Mouse (Mus musculus): ENCODE results near the gene St3gal5. TPM values are rescaled to one million over a fixed set of nuclear protein-coding genes. Genes with fewer than 3 reads are reported as not detected.

St3gal5 gene
- total and polyA plus RNA-seq, 3 experiments: 4.0 to 21.4 (median 19.8) TPM

GRCm38 (mm10) chr6:72200595-72201256, 103.3 kb downstream of the St3gal5 start:
- Histone ChIP-seq H3K4me2 (ENCODE audit: insufficient read depth, low read depth, poor library complexity, severe bottlenecking) (no peak overlapping the region), H3K36me3 (replicated peaks in 1 of 2; ENCODE audit: control insufficient read depth in 1 of 2, insufficient read depth in 1 of 2, low read length in 1 of 2) (no peaks in the 10 kb centered on the region), H3K4me1 (ENCODE audit: control insufficient read depth in 1 of 2, insufficient read depth in 2 of 2) (peaks cover 0 to 25% of the 10 kb centered on the region in 2 experiments; a peak in 2 of 4 replicates), H3K79me2 (replicated peaks; ENCODE audit: control insufficient read depth, extremely low read depth, insufficient read depth, poor library complexity, severe bottlenecking) (no peaks in the 10 kb centered on the region), H3K27me3 (replicated peaks) (peaks cover 21% of the 10 kb centered on the region), H3K9ac (ENCODE audit: insufficient read depth, low read depth) (no peak overlapping the region), H3K9me3 (replicated peaks; ENCODE audit: low read length) (no peaks in the 10 kb centered on the region), H3K27ac (ENCODE audit: insufficient read depth, low read depth) (no peak overlapping the region), H3K4me3 (replicated peaks in 1 of 3; ENCODE audit: low read depth in 2 of 3, low read length in 2 of 3, poor library complexity in 1 of 3) (no peak overlapping the region)
- no peak for TF ChIP-seq MEF2A (IDR thresholded peaks at IDR 0.05; ENCODE audit: borderline replicate concordance, low read depth, low read length)
- no peak for TF ChIP-seq JUND (conservative IDR thresholded peaks at IDR 0.05; ENCODE audit: low read depth, low read length)
- TF ChIP-seq ZC3H11A (IDR thresholded peaks at IDR 0.05; ENCODE audit: low read depth, low read length): no peak
- no peak for TF ChIP-seq TBP (conservative IDR thresholded peaks at IDR 0.05; ENCODE audit: low read depth, low read length)
- TF ChIP-seq SIN3A (IDR thresholded peaks at IDR 0.05; ENCODE audit: low read length): no peak
- TF ChIP-seq GABPA (IDR thresholded peaks at IDR 0.05; ENCODE audit: insufficient replicate concordance, low read depth, low read length): no peak
- TF ChIP-seq POLR2A (IDR thresholded peaks at IDR 0.05; ENCODE audit: low read depth, low read length): no peak
- TF ChIP-seq MYC (IDR thresholded peaks at IDR 0.05; ENCODE audit: low read depth, low read length): no peak
- TF ChIP-seq MAFK (IDR thresholded peaks at IDR 0.05; ENCODE audit: insufficient replicate concordance, low read length): no peak
- no peak for TF ChIP-seq RCOR1 (conservative IDR thresholded peaks at IDR 0.05; ENCODE audit: low read depth, low read length)
- TF ChIP-seq TCF12 (IDR thresholded peaks at IDR 0.05; ENCODE audit: low read depth, low read length): no peak
- TF ChIP-seq CHD2 (IDR thresholded peaks at IDR 0.05; ENCODE audit: low read length): no peak
- TF ChIP-seq KAT2A (IDR thresholded peaks at IDR 0.05; ENCODE audit: insufficient replicate concordance, low read length): no peak
- no peak for TF ChIP-seq ETS1 (conservative IDR thresholded peaks at IDR 0.05; ENCODE audit: low read depth, low read length)
- no peak for TF ChIP-seq ZMIZ1 (IDR thresholded peaks at IDR 0.05; ENCODE audit: low read depth, low read length)
- no peak for TF ChIP-seq POLR2AphosphoS2 (IDR thresholded peaks at IDR 0.05; ENCODE audit: low read depth, low read length)
- no peak for TF ChIP-seq NELFE (IDR thresholded peaks at IDR 0.05; ENCODE audit: low read depth, low read length)
- TF ChIP-seq BHLHE40 (IDR thresholded peaks at IDR 0.05; ENCODE audit: low read depth, low read length): no peak
- in situ Hi-C loops (cut with MboI; ENCODE audit: low pct_ligation_motif_present, low pct_unique_long_range_greater_than_20kb, low sequenced_read_pairs): no loop called here
- no peak for DNase-seq (ENCODE audit: extremely low read depth)
- dilution Hi-C loops (cut with MboI; ENCODE audit: extremely low pct_ligation_motif_present, extremely low pct_unique_long_range_greater_than_20kb, low sequenced_read_pairs): no loop called here

- Histone ChIP-seq H3K79me2 (replicated peaks; ENCODE audit: control insufficient read depth, extremely low read depth, insufficient read depth, poor library complexity, severe bottlenecking) (no peaks in the 10 kb centered on the region), H3K4me2 (ENCODE audit: insufficient read depth, low read depth, poor library complexity, severe bottlenecking) (no peak overlapping the region), H3K9ac (ENCODE audit: insufficient read depth, low read depth) (no peak overlapping the region), H3K27ac (ENCODE audit: insufficient read depth, low read depth) (no peak overlapping the region), H3K36me3 (replicated peaks in 1 of 2; ENCODE audit: control insufficient read depth in 1 of 2, insufficient read depth in 1 of 2, low read length in 1 of 2) (no peaks in the 10 kb centered on the region), H3K4me3 (replicated peaks in 1 of 3; ENCODE audit: low read depth in 2 of 3, low read length in 2 of 3, poor library complexity in 1 of 3) (no peak overlapping the region), H3K27me3 (replicated peaks) (peaks cover 18% of the 10 kb centered on the region), H3K4me1 (ENCODE audit: control insufficient read depth in 1 of 2, insufficient read depth in 2 of 2) (peaks cover 0 to 16% of the 10 kb centered on the region in 2 experiments; a peak in 2 of 4 replicates), H3K9me3 (replicated peaks; ENCODE audit: low read length) (no peaks in the 10 kb centered on the region)
- in situ Hi-C loops (cut with MboI; ENCODE audit: low pct_ligation_motif_present, low pct_unique_long_range_greater_than_20kb, low sequenced_read_pairs): no loop called here
- dilution Hi-C loops (cut with MboI; ENCODE audit: extremely low pct_ligation_motif_present, extremely low pct_unique_long_range_greater_than_20kb, low sequenced_read_pairs): no loop called here
- no peak for TF ChIP-seq CHD1 (IDR thresholded peaks at IDR 0.05; ENCODE audit: low read depth, low read length)
- TF ChIP-seq SIN3A (IDR thresholded peaks at IDR 0.05; ENCODE audit: low read length): no peak
- DNase-seq (ENCODE audit: extremely low read depth): no peak
These were observed 105.3 kb downstream of the St3gal5 start for GRCm38 (mm10) chr6:72202732-72203131.
